Mouse (Mus musculus) right cerebral cortex, adult 18-20 months (tissue): ENCODE measurements around the gene Agtr1a.

Experiments
- DNase-seq: peaks from one replicate; pipeline ENCODE4 v3.0.0; 2022; ENCODE audit warnings: mixed read lengths

The Agtr1a gene

GRCm38 (mm10) chr13:30336148-30336801 lies at the start of gene Agtr1a:
Agtr1a (plus strand) TSS chr13:30336441.
- DNase-seq, result peak; percentile 14

- no peak for DNase-seq
Observed at GRCm38 (mm10) chr13:30310221-30310620, 26.0 kb upstream of the Agtr1a start.

GRCm38 (mm10) chr13:30324669-30325346 lies 11.4 kb upstream of the Agtr1a start:
- DNase-seq, result no peak

- no peak for DNase-seq
Observed at GRCm38 (mm10) chr13:30331061-30331460, 5.2 kb upstream of the Agtr1a start.

- no peak for DNase-seq
Observed at GRCm38 (mm10) chr13:30331851-30332250, 4.4 kb upstream of the Agtr1a start.

- DNase-seq, result no peak
Observed at GRCm38 (mm10) chr13:30332581-30332980, 3.7 kb upstream of the Agtr1a start.

- no peak for DNase-seq
Observed at GRCm38 (mm10) chr13:30334667-30335066, 1.6 kb upstream of the Agtr1a start.

GRCm38 (mm10) chr13:30336913-30337312 lies 672 bp downstream of the Agtr1a start:
- DNase-seq, result no peak

- no peak for DNase-seq
Observed at GRCm38 (mm10) chr13:30337646-30338045, 1.4 kb downstream of the Agtr1a start.

GRCm38 (mm10) chr13:30338576-30338975 lies 2.3 kb downstream of the Agtr1a start:
- DNase-seq, result no peak

GRCm38 (mm10) chr13:30339927-30340326 lies 3.7 kb downstream of the Agtr1a start:
- no peak for DNase-seq

GRCm38 (mm10) chr13:30341987-30342898 lies 6.0 kb downstream of the Agtr1a start:
- peak; percentile 14 for DNase-seq

GRCm38 (mm10) chr13:30345427-30345913 lies 9.2 kb downstream of the Agtr1a start:
- DNase-seq, result no peak

GRCm38 (mm10) chr13:30346881-30347280 lies 10.6 kb downstream of the Agtr1a start:
- no peak for DNase-seq

GRCm38 (mm10) chr13:30348306-30348705 lies 12.1 kb downstream of the Agtr1a start:
- no peak for DNase-seq

- no peak for DNase-seq
Observed at GRCm38 (mm10) chr13:30351966-30352365, 15.7 kb downstream of the Agtr1a start.

GRCm38 (mm10) chr13:30354991-30355580 lies 18.8 kb downstream of the Agtr1a start:
- no peak for DNase-seq

GRCm38 (mm10) chr13:30355979-30356378 lies 19.7 kb downstream of the Agtr1a start:
- DNase-seq, result no peak

- no peak for DNase-seq
Observed at GRCm38 (mm10) chr13:30358456-30359168, 22.4 kb downstream of the Agtr1a start.

GRCm38 (mm10) chr13:30359886-30360285 lies 23.6 kb downstream of the Agtr1a start:
- no peak for DNase-seq

- no peak for DNase-seq
Observed at GRCm38 (mm10) chr13:30361002-30361401, 24.8 kb downstream of the Agtr1a start.

- DNase-seq, result no peak
Observed at GRCm38 (mm10) chr13:30362048-30362447, 25.8 kb downstream of the Agtr1a start.
